Mouse (Mus musculus) ES-E14 (cell line): ENCODE measurements at regions not wholly inside any gene's neighbourhood (a gene's known extent, or its start where the extent isn't known, plus 50 kb on each side); places are given as distances from the start of the nearest gene placed in this dataset.

ENCODE experiments used
- DNase-seq: peaks from one replicate; pipeline ENCODE4 v3.0.0-alpha.2; 2013; ENCODE audit warnings: low read depth, low spot score
- H3K27ac ChIP-seq: 2 replicates; pipeline ENCODE4 v1.5.1; 2012; ENCODE audit warnings: low read depth, mild to moderate bottlenecking, low read length, moderate library complexity, mixed read lengths; ENCODE audit not compliant: poor library complexity, insufficient read depth, severe bottlenecking
- H3K36me3 ChIP-seq: 2 replicates; pipeline ENCODE4 v1.6.1; 2012; ENCODE audit warnings: mild to moderate bottlenecking, low read length, moderate library complexity, mixed read lengths; ENCODE audit not compliant: control insufficient read depth, poor library complexity, insufficient read depth, severe bottlenecking
- H3K4me1 ChIP-seq, 2 experiments: fragments of 150-350 bp in 1 of 2; sonication (generic) in 1 of 2; 2 replicates each; pipeline ENCODE4 v1.6.1; 2012; ENCODE audit warnings: low read length in 2 of 2, mild to moderate bottlenecking in 1 of 2, mixed read lengths in 1 of 2; ENCODE audit not compliant: control insufficient read depth in 2 of 2, insufficient read depth in 2 of 2, poor library complexity in 1 of 2
- H3K4me3 ChIP-seq, 2 experiments: fragments of 150-350 bp in 1 of 2; sonication (generic) in 1 of 2; 2 replicates each; pipeline ENCODE4 v1.5.1; 2012; ENCODE audit warnings: low read length in 2 of 2, low read depth in 1 of 2, mild to moderate bottlenecking in 1 of 2, mixed read lengths in 1 of 2; ENCODE audit not compliant: insufficient read depth in 1 of 2, poor library complexity in 1 of 2, severe bottlenecking in 1 of 2
- H3K9ac ChIP-seq: 2 replicates; pipeline ENCODE4 v1.6.1; 2012; ENCODE audit warnings: low read depth, mild to moderate bottlenecking, low read length, mixed read lengths; ENCODE audit not compliant: poor library complexity, insufficient read depth, severe bottlenecking
- H3K9me3 ChIP-seq: fragments of 150-350 bp; sonication (generic); 2 replicates; pipeline ENCODE4 v1.6.1; 2012; ENCODE audit warnings: low read depth, mild to moderate bottlenecking, low read length; ENCODE audit not compliant: control insufficient read depth, insufficient read depth
- CHD2 ChIP-seq: IDR thresholded peaks from 2 replicates; pipeline ENCODE4 v1.6.1; 2014; ENCODE audit warnings: mild to moderate bottlenecking, low read depth, low read length, inconsistent platforms
- HCFC1 ChIP-seq: IDR thresholded peaks from 2 replicates; pipeline ENCODE4 v1.6.1; 2012; ENCODE audit warnings: low read length, inconsistent platforms, borderline replicate concordance; ENCODE audit not compliant: insufficient read depth
- MAFK ChIP-seq: IDR thresholded peaks from 2 replicates; pipeline ENCODE4 v1.6.1; 2014; ENCODE audit warnings: mild to moderate bottlenecking, low read depth, low read length, inconsistent platforms; ENCODE audit not compliant: insufficient read depth
- ZC3H11A ChIP-seq: IDR thresholded peaks from 2 replicates; pipeline ENCODE4 v1.6.1; 2012; ENCODE audit warnings: low read depth, mild to moderate bottlenecking, inconsistent platforms, low read length, borderline replicate concordance
- ZNF384 ChIP-seq: IDR thresholded peaks from 2 replicates; pipeline ENCODE4 v1.6.1; 2012; ENCODE audit warnings: low read depth, low read length, inconsistent platforms
- in situ Hi-C, 2 experiments: fragments of 600-800 bp; cut with MboI; formaldehyde crosslinking; loops; one replicate each; pipeline ENCODE4 v1.15.1; 2025; ENCODE audit warnings: low sequenced_read_pairs in 2 of 2, inconsistent platforms in 1 of 2; ENCODE audit not compliant: unreplicated experiment in 2 of 2

DNA sequence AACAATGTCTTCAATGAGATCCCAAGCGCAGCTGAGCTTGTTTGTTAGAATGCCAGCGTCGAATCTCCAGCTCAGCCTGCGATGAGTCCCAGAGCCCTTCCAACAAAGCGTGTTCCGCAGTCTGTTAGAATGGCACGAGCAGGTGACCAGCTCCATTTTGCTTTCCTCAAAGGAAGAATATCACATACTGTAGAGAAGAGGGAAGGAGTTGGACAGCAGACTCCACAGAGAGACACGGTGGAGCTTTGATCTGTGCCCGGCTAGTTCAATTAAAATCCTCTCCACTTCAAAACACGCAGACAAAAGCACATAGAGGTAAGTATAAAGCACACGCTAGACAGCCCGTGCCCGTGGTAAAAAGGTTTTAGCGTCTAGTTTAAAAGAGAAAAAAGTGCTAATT is 265.8 kb downstream of the Fgf9 start:
- no peaks in the 10 kb centered on the region for H3K4me1 ChIP-seq
- H3K9me3 ChIP-seq = no peaks in the 10 kb centered on the region
- DNase-seq = no peak
- no peak overlapping the region for H3K27ac ChIP-seq
- in situ Hi-C loops = no loop called here
- no peaks in the 10 kb centered on the region for H3K36me3 ChIP-seq
- H3K9ac ChIP-seq = no peak overlapping the region
- no peak overlapping the region for H3K4me3 ChIP-seq
- TF ChIP-seq MAFK = no peak
- no peak for TF ChIP-seq HCFC1
- no peak for TF ChIP-seq CHD2
- no peak for TF ChIP-seq ZC3H11A
- no peak for TF ChIP-seq ZNF384

- H3K9ac ChIP-seq = no peak overlapping the region
- no peaks in the 10 kb centered on the region for H3K36me3 ChIP-seq
- TF ChIP-seq ZC3H11A (no peak), CHD2 (no peak), MAFK (no peak), ZNF384 (no peak), HCFC1 (no peak)
- no peaks in the 10 kb centered on the region for H3K9me3 ChIP-seq
- H3K4me1 ChIP-seq = no peaks in the 10 kb centered on the region
- no peak overlapping the region for H3K27ac ChIP-seq
- in situ Hi-C loops = no loop called here
- no peak overlapping the region for H3K4me3 ChIP-seq
- DNase-seq = no peak
Observed at GRCm38 (mm10) chr14:58323164-58323563, 252.8 kb downstream of the Fgf9 start.

DNA sequence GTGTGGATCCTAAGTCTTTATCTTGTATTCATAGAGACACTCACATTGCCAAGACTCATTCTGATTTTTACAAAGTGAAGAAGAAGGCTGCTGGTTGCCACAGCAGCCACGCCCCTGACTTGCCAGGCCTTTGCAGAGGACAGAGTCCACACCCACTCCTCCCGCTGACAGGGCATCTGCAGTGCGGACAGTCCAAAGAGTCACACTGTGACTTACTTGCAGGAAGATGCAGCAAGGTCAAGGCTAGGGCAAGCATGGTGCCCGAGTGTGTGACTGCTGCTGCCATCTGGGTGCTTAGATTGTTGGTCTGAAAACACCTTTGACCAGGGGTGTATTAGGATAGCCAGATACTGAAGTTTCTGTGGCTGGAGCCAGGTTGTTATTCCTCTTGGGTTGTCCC is 252.1 kb downstream of the Fgf9 start:
- no peak for DNase-seq
- TF ChIP-seq MAFK (no peak), ZNF384 (no peak), CHD2 (no peak), ZC3H11A (no peak), HCFC1 (no peak)
- Histone ChIP-seq H3K36me3 (no peaks in the 10 kb centered on the region), H3K4me3 (no peak overlapping the region), H3K4me1 (no peaks in the 10 kb centered on the region), H3K9ac (no peak overlapping the region), H3K27ac (no peak overlapping the region), H3K9me3 (no peaks in the 10 kb centered on the region)
- in situ Hi-C loops = no loop called here

DNA sequence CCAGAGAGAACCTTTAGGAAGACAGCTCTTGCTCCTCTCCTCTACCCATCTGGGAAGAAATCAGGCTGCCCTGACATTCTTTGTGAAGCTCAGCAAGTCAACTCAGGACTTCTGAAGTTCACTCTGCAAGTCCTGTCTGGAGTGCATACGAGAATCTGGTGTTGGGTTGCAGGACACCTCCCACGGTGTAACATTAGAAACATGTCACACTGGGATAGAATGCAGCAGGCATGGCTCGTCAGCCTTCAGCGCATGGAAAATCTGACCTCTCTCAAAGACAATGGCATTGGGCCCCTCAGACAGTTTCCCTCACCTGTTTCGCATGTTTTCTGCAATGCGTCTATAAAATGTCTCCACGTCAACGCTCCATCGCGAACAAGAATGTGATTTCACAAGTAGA is 251.5 kb downstream of the Fgf9 start:
- no peaks in the 10 kb centered on the region for H3K4me1 ChIP-seq
- no peak for TF ChIP-seq CHD2
- no peak for TF ChIP-seq ZC3H11A
- TF ChIP-seq ZNF384 = no peak
- no peak for TF ChIP-seq HCFC1
- TF ChIP-seq MAFK = no peak
- in situ Hi-C loops = no loop called here
- no peak overlapping the region for H3K4me3 ChIP-seq
- H3K9ac ChIP-seq = no peak overlapping the region
- H3K9me3 ChIP-seq = no peaks in the 10 kb centered on the region
- no peak overlapping the region for H3K27ac ChIP-seq
- no peak for DNase-seq
- H3K36me3 ChIP-seq = no peaks in the 10 kb centered on the region

GRCm38 (mm10) chr14:58321234-58321633 is 250.9 kb downstream of the Fgf9 start:
- no peak overlapping the region for H3K4me3 ChIP-seq
- no peak for TF ChIP-seq MAFK
- no peak for TF ChIP-seq CHD2
- no peak for TF ChIP-seq ZC3H11A
- no peak for TF ChIP-seq HCFC1
- TF ChIP-seq ZNF384 = no peak
- no peaks in the 10 kb centered on the region for H3K9me3 ChIP-seq
- H3K36me3 ChIP-seq = no peaks in the 10 kb centered on the region
- no peak for DNase-seq
- in situ Hi-C loops = no loop called here
- H3K4me1 ChIP-seq = no peaks in the 10 kb centered on the region
- no peak overlapping the region for H3K27ac ChIP-seq
- no peak overlapping the region for H3K9ac ChIP-seq
